Mouse (Mus musculus): ENCODE measurements around the gene Dcbld1.

Dcbld1 gene

DNA sequence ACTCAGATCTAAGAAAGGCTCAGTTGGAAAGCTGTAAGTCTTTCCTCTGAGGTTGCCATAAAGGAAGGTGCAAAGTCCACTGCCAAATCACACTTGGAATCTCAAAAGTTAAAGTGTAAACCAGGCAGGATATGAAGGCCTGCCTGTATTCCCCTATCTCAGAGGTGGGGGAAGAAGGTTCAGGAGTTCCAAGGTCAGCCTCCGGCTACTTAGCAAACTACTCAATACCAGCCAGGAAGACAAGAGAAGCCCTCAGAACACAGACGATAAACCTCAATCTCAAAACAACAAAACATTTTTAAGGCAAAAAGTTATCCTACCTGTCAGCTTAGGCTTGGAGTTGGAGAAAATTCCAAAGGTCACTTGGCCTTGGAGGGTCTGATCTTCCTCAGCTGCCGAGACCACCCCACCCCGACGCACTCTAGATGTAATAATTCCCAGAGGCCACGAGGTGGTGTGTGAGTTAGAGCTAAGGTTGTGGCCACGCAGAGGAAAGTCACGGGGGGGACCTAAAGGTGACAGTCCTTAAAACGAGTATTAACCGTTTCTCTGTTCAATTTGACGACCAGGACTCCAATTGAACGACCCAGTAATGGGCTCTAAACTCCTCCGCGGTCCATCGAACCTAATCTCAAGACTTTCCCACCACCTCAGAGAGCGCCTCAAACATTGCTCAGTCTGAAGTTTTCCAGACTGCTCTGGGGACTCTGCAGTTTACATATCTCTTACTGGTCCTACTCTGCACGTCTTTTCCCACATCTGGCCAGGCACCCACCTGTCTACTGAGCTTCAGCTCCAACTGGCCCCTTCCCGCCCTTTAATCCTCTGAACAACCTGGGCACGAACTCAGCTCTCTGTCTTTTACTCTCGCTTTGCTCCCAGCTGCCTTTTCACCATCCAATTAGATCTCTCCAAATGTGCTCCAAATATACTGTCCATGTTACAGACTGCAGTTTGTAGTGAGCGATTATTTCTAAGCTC lies 933 bp upstream of the Dcbld1 start:
- Histone ChIP-seq H3K9me3 (ENCODE audit: low read length) (no peaks in the 10 kb centered on the region), H3K27me3 (ENCODE audit: insufficient read depth, low read length) (no peaks in the 10 kb centered on the region), H3K4me3 (replicated peaks; ENCODE audit: low read length) (peak overlapping the region; percentile 92), H3K4me1 (replicated peaks; ENCODE audit: low read depth, low read length) (peaks cover 48% of the 10 kb centered on the region), H3K36me3 (ENCODE audit: insufficient read depth, low read length) (peaks cover 4% of the 10 kb centered on the region; the same call in 1 of the 2 replicates)
- no peak for TF ChIP-seq NANOG (IDR thresholded peaks at IDR 0.05; ENCODE audit: borderline replicate concordance, low read length)
- no peak; the same call in 1 of the 2 replicates for TF ChIP-seq CTCF (conservative IDR thresholded peaks at IDR 0.05; ENCODE audit: low read length)
- TF ChIP-seq POU5F1 (IDR thresholded peaks at IDR 0.05; ENCODE audit: borderline replicate concordance, low read length): no peak

DNA sequence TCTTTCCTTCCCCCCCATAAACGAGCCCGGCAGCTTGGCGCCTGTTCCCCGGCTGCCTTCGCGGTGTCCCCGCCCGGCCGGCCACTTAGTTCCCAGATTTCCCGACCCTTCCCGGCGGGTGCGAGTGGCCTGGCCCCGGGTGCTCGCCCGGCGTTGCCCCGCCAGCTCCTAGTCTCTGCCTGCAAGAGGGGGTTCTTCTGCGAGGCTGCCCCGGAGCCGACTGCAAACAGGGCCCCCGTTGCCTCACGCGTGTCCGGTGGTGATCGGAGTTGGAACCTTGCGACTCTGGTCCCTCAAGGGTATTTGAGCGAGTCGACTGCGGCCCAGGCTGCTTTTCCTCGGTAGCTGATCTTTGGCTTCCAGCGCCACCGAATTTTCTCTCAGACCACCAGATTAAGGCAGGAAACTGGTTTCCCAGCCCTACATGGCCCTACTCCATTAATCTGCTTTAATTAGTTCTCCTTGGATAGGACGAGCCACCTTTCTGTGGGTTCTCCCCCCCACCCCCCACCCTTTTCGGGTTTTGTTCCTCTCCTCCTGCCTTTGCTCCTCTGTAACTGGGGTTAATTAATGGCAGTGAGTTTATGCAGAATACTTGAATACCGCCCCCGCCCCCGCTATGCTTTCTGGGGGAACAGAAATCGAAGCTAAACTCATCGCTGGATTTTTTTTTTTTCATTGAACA lies 692 bp downstream of the Dcbld1 start:
- Histone ChIP-seq H3K9me3 (ENCODE audit: low read length) (no peaks in the 10 kb centered on the region), H3K27me3 (ENCODE audit: insufficient read depth, low read length) (no peaks in the 10 kb centered on the region), H3K36me3 (ENCODE audit: insufficient read depth, low read length) (peaks cover 4% of the 10 kb centered on the region; the same call in 1 of the 2 replicates), H3K4me3 (replicated peaks; ENCODE audit: low read length) (peak overlapping the region; percentile 92), H3K4me1 (replicated peaks; ENCODE audit: low read depth, low read length) (peaks cover 64% of the 10 kb centered on the region)
- TF ChIP-seq POU5F1 (IDR thresholded peaks at IDR 0.05; ENCODE audit: borderline replicate concordance, low read length) (no peak), NANOG (IDR thresholded peaks at IDR 0.05; ENCODE audit: borderline replicate concordance, low read length) (no peak), CTCF (conservative IDR thresholded peaks at IDR 0.05; ENCODE audit: low read length) (no peak)

DNA sequence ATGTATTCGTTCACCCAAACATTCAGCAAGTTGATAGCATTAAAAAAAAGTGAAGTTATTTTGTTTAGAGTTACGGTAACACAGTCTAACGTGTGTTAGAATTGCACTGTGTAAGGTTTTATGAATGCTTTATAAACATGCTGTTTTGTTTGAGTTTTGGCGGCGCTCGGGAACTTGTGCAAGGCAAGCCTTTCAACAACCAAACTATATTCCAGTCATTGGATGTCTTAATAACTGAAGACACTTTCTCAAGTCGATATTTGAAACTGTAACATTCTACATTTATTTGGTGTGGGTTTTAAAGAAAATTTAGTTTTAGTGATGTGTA lies 1.2 kb downstream of the Dcbld1 start:
- TF ChIP-seq POU5F1 (IDR thresholded peaks at IDR 0.05; ENCODE audit: borderline replicate concordance, low read length) (no peak), NANOG (IDR thresholded peaks at IDR 0.05; ENCODE audit: borderline replicate concordance, low read length) (no peak), CTCF (conservative IDR thresholded peaks at IDR 0.05; ENCODE audit: low read length) (no peak)
- H3K4me3 ChIP-seq (replicated peaks; ENCODE audit: low read length): peak overlapping the region; percentile 92
- H3K27me3 ChIP-seq (ENCODE audit: insufficient read depth, low read length): no peaks in the 10 kb centered on the region
- H3K36me3 ChIP-seq (ENCODE audit: insufficient read depth, low read length): peaks cover 4% of the 10 kb centered on the region; the same call in 1 of the 2 replicates
- H3K9me3 ChIP-seq (ENCODE audit: low read length): no peaks in the 10 kb centered on the region
- H3K4me1 ChIP-seq (replicated peaks; ENCODE audit: low read depth, low read length): peaks cover 64% of the 10 kb centered on the region

DNA sequence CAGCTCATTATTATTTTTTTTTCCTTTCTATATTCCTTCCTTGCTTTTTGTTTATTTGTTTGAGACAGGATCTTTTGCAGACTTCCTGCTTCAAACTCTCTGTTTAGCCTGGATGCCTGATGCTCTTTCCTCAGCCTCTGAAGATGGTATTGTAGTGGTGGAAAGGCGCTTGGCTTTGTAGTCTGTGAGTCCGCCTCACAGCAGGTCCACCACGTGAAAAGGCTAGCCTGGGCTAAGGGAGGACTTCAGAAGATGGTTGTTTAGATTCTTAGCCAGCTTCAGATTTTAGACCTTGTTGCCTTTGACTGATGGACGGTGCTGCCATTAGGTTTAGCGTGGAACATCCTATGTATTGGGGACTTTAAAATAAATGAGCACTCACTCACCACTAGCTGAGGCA lies 2.0 kb downstream of the Dcbld1 start:
- Histone ChIP-seq H3K4me3 (replicated peaks; ENCODE audit: low read length) (peak overlapping the region; percentile 92; the same call in 1 of the 2 replicates), H3K36me3 (ENCODE audit: insufficient read depth, low read length) (peaks cover 4% of the 10 kb centered on the region; the same call in 1 of the 2 replicates), H3K9me3 (ENCODE audit: low read length) (peaks cover 4% of the 10 kb centered on the region), H3K4me1 (replicated peaks; ENCODE audit: low read depth, low read length) (peaks cover 64% of the 10 kb centered on the region), H3K27me3 (ENCODE audit: insufficient read depth, low read length) (no peaks in the 10 kb centered on the region)
- TF ChIP-seq NANOG (IDR thresholded peaks at IDR 0.05; ENCODE audit: borderline replicate concordance, low read length): no peak
- no peak for TF ChIP-seq CTCF (conservative IDR thresholded peaks at IDR 0.05; ENCODE audit: low read length)
- TF ChIP-seq POU5F1 (IDR thresholded peaks at IDR 0.05; ENCODE audit: borderline replicate concordance, low read length): no peak

DNA sequence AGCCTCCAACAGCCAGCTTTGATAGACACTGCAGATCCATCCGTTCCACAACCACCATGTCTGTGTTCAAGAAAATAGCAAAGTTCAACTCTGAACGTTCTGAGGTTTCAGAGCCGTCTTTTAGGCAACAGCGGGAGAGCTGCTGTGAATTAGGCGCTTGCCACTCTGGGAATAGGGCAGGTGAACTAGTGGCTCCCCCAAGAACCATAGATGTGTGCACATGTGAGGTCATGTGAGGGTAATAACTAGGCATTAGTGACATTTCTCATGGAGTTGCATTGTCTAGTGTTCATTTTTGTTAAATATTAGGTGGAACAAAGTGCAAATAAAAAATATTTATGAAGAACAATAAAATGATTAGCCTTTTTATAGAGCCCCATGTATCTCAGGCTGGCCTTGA lies 8.6 kb downstream of the Dcbld1 start:
- Histone ChIP-seq H3K4me1 (replicated peaks; ENCODE audit: low read depth, low read length) (peaks cover 76% of the 10 kb centered on the region), H3K27me3 (ENCODE audit: insufficient read depth, low read length) (no peaks in the 10 kb centered on the region), H3K36me3 (ENCODE audit: insufficient read depth, low read length) (no peaks in the 10 kb centered on the region), H3K4me3 (replicated peaks; ENCODE audit: low read length) (no peak overlapping the region), H3K9me3 (ENCODE audit: low read length) (peaks cover 4% of the 10 kb centered on the region)
- no peak for TF ChIP-seq POU5F1 (IDR thresholded peaks at IDR 0.05; ENCODE audit: borderline replicate concordance, low read length)
- no peak for TF ChIP-seq NANOG (IDR thresholded peaks at IDR 0.05; ENCODE audit: borderline replicate concordance, low read length)
- TF ChIP-seq CTCF (conservative IDR thresholded peaks at IDR 0.05; ENCODE audit: low read length): no peak

DNA sequence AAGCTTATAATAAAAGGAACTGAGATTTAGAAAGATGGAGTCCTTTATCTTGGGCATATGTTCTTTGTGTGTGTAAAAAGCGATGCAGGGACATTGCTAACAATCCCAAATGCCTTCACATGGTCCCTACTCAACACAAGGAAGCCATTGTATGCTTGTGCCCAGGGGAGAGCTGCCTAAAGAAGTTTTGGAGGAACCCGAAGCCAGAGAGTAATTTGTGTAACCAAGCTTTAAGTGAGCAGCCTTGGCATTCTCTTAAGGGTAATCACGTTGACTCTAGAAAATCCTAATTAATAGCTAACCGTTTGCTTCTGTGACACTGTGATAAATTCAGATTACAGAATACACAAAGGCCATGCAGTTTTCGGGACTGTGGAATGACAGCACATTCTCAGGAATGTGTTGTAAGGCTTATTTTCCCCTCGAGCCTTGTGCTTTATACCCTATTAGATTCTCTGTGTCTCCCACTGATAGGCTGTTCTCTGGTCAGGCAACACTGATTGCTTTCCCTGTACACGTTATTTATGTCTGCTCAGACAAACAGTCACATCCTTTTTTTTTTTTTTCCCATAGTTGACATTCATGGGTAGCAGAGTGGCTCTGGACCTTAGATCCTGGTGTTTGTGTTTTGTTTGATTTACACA lies 9.4 kb downstream of the Dcbld1 start:
- no peaks in the 10 kb centered on the region for H3K27me3 ChIP-seq (ENCODE audit: insufficient read depth, low read length)
- TF ChIP-seq POU5F1 (IDR thresholded peaks at IDR 0.05; ENCODE audit: borderline replicate concordance, low read length): no peak
- no peak for TF ChIP-seq CTCF (conservative IDR thresholded peaks at IDR 0.05; ENCODE audit: low read length)
- no peak for TF ChIP-seq NANOG (IDR thresholded peaks at IDR 0.05; ENCODE audit: borderline replicate concordance, low read length)
- peaks cover 11% of the 10 kb centered on the region for H3K9me3 ChIP-seq (ENCODE audit: low read length)
- H3K4me1 ChIP-seq (replicated peaks; ENCODE audit: low read depth, low read length): peaks cover 73% of the 10 kb centered on the region
- H3K4me3 ChIP-seq (replicated peaks; ENCODE audit: low read length): no peak overlapping the region
- H3K36me3 ChIP-seq (ENCODE audit: insufficient read depth, low read length): peaks cover 6% of the 10 kb centered on the region; the same call in 1 of the 2 replicates

DNA sequence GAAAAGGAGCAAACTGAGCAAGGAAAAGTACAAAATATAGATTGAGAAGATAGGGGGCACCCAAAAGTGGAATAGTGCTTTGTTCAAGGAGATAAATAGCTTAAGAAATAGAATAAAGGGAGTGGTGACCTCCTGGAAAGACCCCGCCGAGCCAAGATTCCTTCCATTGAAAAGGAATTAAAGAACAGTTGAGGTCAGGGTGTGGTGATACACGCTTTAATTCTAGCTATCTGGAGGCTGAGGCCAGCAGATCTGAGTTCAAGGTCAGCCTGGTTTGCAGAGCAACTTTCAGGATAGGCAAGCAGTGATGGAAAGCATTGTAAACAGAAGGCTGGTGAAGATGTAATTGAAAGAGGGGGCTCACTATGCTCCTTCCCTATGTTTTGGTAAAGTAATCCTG lies 12.8 kb downstream of the Dcbld1 start:
- Histone ChIP-seq H3K27me3 (ENCODE audit: insufficient read depth, low read length) (no peaks in the 10 kb centered on the region), H3K4me1 (replicated peaks; ENCODE audit: low read depth, low read length) (peaks cover 75% of the 10 kb centered on the region), H3K9me3 (ENCODE audit: low read length) (peaks cover 19% of the 10 kb centered on the region), H3K36me3 (ENCODE audit: insufficient read depth, low read length) (peaks cover 14% of the 10 kb centered on the region), H3K4me3 (replicated peaks; ENCODE audit: low read length) (peak overlapping the region; percentile 20)
- no peak for TF ChIP-seq CTCF (conservative IDR thresholded peaks at IDR 0.05; ENCODE audit: low read length)
- peak; percentile 93 for TF ChIP-seq NANOG (IDR thresholded peaks at IDR 0.05; ENCODE audit: borderline replicate concordance, low read length)
- no peak for TF ChIP-seq POU5F1 (IDR thresholded peaks at IDR 0.05; ENCODE audit: borderline replicate concordance, low read length)

DNA sequence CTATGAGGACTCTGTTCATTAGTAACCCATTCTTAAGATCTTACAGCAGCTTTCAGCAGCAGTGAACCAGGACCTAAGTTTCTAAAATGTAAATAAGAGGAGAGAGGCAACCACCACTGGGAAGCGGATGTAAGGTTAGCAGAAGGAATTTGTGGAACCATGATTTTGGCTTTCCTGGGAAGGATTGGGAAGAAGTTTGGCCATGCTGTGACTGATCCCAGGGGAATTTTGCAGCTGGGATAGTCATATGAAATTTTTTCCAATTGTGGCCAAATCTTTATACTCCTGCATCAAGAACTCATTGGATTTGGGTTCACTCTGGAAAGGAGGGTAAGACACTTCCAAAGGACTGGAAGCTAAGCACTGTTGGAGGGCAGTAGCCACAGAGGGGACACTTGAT lies 18.8 kb downstream of the Dcbld1 start:
- TF ChIP-seq CTCF (conservative IDR thresholded peaks at IDR 0.05; ENCODE audit: low read length) (no peak), NANOG (IDR thresholded peaks at IDR 0.05; ENCODE audit: borderline replicate concordance, low read length) (no peak), POU5F1 (IDR thresholded peaks at IDR 0.05; ENCODE audit: borderline replicate concordance, low read length) (no peak)
- H3K27me3 ChIP-seq (ENCODE audit: insufficient read depth, low read length): no peaks in the 10 kb centered on the region
- H3K36me3 ChIP-seq (ENCODE audit: insufficient read depth, low read length): peaks cover 19% of the 10 kb centered on the region
- no peak overlapping the region for H3K4me3 ChIP-seq (replicated peaks; ENCODE audit: low read length)
- H3K4me1 ChIP-seq (replicated peaks; ENCODE audit: low read depth, low read length): peaks cover 58% of the 10 kb centered on the region
- peaks cover 17% of the 10 kb centered on the region for H3K9me3 ChIP-seq (ENCODE audit: low read length)
